Mouse (Mus musculus): Measurements from ENCODE around the gene Pdxp.

Gene Pdxp

DNA sequence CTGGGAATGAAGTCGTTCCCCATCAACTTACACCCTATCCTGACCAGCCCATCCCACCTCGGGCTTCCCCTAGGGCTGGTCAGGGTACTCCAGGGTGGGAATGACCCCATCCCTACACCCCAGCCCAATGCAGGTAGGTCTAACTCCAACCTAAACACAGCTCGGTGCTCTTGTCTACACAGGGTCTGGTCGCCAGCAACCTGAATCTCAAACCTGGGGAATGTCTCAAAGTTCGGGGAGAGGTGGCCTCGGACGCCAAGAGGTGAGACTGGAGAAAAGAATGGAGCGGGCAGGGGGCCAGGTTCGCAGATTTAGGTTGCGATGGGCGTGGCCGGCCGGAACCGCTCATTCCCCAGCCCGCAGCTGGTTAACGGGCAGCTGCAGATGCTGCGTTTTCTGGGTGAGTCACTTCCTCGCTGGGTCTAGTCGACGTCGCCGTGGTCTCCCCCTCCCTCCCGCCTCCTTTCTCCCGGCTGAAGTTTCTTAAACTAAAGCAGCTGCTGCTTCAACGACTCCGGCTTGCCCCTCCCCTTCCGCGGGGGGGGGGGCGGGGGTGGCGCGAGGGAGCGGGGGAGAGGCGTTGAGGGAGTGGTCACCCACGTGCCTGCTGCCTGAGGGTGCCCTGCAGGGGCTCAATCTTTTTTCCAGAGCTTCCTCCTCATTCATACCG lies 14.2 kb downstream of the Pdxp start:
- no peak for DNase-seq (ENCODE audit: low spot score in 2 of 2)

DNA sequence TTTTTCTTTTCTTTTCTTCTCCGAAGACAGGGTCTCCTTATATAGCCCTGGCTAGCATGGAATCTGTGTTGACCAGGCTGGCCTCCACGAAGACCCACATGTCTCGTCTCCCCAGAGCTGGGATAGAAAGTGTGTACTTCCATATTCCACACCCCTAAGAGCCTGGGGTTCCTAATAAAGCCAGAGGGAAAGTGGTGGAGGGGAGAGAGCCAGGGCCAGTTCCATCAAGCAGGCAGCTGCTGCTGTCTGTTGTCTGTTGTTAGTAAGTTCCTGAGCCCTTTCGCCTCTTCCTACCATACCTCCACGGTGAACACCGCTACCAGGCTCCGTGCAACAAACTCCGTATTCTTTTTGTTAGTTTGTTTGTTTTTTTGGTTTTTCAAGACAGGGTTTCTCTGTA lies 14.8 kb downstream of the Pdxp start:
- no peak for DNase-seq (ENCODE audit: low spot score in 2 of 2)

DNA sequence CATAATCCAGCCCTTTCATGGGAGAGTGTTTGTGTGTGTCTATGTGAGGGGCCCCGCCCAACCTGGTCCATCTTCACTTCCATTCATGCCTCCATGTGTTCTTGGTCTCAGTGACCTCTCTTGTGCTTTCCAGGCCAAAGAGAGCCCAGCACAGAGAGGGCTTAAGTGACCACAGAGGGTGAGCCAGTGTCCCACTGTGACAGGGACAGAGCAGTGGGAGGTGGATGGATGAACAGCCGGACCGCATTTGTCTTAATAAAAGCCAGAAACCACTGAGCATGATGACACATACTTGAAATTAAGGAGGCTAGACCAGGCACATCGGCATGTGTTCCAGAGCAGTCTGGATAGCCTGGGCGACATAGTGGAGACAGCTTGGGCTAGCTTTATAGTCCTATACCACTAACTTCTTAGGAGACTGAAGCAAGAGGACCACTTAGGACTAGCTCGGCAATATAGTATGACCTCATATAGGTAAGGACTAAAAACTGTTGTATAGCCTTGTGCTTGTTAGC lies 16.5 kb downstream of the Pdxp start:
- no peak for DNase-seq (ENCODE audit: low spot score in 2 of 2)

DNA sequence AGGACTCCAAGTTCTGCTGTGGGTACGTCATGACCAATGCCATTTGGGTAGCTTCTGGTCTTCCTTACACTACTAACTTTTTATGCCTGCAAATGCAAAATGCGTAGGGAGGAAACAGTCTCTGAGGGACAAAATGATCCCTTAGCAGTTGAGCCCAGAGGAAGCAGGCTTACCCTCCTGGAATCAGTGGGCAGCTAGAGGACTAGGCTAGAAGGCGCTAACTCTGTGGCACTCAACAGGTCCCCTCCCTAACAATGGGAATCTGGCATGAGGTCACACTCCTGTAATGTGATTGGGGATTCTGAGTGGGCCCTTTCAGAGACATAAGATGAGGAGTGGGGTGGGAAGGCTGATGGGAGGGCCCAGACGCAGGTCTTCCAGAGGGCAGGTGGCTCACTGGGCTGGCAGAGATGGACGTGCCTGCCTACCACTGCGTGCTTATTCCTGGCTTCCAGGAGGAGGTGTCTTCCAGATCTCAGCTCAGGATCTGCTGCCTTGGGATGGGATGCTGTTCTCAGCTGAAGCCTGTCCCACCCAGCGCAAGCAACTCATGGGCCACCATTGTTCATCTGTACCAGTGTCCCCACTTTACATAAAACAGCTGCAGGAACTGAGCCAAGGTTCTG lies 17.2 kb downstream of the Pdxp start:
- no peak for DNase-seq (ENCODE audit: low spot score in 2 of 2)

DNA sequence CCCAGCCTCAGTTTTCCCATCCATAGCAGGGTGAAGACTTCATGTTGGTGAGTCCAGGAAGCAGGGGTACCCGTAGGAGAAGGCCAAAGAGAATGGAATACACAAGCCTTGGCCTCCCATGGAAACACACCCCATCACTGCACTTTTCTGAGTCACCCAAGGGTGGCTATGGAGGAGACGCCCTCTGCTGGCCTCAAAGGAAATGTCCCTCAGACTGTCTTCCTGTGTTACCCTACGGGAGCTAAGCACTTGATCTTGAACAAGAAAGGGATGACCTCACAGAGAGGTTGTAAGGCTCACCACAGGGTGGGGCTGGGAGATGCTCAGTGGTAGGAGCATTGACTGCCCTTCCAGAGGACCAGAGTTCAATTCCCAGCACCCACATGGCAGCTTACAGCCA lies 17.9 kb downstream of the Pdxp start:
- DNase-seq (ENCODE audit: low spot score in 2 of 2) = no peak

DNA sequence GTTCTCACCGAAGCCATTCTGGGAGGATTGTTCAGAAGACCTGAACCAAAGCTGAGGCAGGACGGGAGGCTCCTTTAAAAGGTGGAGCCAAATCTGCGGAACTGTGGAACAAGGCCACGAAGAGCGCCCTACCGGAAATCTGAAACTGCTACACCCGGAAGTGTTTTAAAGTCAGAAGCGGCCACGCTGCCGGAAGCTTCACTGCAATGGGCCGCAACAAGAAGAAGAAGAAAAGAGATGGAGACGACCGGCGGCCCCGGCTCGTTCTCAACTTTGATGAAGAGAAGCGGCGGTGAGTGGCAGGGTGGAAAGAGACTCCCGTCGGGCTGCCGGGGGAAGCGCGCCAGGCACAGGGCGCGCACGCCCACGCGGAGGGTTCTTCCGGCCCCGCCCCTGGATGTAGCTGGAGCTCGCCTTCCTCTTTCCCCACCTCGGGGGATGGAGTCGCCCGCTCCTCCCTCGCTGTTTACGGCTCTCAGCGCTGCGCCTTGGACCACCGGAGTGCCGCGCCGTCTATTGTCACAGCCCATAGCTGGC lies 21.1 kb downstream of the Pdxp start, which contains the start of gene Nol12:
Gene Nol12 (plus strand): TSS at position 150 of the 537 bp plus-strand sequence.
- peak; percentile 61 to 83 for DNase-seq (ENCODE audit: low spot score in 2 of 2)

DNA sequence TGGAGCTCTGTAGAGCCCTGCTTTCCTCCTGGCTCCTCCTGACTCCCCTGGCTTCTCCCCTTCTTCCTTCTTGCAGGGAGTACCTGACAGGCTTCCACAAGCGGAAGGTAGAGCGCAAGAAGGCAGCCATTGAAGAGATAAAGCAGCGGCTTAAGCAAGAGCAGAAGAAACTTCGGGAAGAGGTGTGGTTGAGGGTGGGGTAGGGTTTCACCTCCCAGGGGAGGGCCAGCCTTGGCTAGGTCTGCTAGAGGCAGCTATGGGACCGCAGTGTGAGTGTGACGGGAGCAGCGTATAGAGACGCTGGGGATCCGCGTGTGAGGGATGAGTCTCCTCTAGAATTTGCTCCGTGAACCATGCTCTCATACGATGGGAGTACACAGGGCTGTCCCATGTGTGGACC lies 22.7 kb downstream of the Pdxp start:
- no peak for DNase-seq (ENCODE audit: low spot score in 2 of 2)

DNA sequence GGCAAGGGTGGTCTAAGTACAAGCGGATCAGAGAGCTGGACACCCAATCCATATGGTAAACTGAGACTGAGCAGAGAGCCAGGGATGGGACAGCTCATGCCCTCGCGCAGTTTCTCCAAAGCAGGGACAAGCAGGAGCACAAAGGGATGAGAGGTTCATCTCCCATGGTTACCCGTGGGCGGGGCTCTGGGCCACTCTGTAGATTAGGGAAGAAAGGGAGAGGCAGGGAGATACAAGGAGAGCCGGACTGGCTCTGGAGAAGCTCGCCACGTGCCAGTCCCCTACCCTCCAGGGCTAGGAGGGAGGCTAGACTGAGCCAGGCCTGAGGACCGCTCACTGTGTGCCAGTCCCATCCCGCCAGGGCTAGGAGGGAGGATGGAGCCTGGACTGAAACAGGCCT lies 23.6 kb downstream of the Pdxp start:
- no peak for DNase-seq (ENCODE audit: low spot score in 2 of 2)

DNA sequence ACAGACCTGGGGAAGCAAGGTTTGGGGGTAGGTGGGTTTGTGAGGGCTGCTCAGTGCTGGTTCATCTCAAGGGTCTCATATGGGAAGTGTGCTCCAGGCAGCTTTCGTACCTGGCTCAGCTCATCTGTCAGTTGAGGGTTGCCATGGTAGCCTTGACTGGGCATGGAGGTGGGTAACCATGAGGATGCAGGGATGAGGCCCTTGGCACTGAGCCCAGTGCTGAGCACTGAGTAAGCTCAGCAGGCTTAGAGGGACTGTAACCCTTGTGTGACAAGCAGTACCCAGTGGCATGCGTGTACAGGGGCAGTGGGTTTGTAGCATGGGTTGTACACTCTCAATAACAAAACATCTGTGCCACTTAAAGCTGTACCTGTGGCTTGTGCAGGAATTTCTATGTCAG lies 24.2 kb downstream of the Pdxp start:
- no peak for DNase-seq (ENCODE audit: low spot score in 2 of 2)

DNA sequence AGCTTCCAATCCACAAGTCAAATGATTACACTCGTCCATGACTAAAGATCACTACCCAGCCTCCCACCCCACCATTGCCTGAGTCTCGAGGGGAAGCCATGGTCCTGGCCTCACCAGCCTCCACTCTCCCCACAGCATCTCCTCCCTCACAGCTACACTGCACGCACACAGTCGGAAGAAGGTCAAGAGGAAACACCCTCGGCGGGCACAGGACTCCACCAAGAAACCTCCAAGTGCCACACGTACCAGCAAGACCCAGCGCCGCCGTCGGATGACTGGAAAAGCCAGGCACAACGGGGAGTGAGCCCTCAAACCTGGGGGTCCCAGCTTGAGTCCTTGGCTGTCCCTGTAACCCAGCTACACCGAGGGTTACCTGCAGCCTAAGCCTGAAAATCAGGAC lies 26.6 kb downstream of the Pdxp start:
- no peak for DNase-seq (ENCODE audit: low spot score in 2 of 2)

DNA sequence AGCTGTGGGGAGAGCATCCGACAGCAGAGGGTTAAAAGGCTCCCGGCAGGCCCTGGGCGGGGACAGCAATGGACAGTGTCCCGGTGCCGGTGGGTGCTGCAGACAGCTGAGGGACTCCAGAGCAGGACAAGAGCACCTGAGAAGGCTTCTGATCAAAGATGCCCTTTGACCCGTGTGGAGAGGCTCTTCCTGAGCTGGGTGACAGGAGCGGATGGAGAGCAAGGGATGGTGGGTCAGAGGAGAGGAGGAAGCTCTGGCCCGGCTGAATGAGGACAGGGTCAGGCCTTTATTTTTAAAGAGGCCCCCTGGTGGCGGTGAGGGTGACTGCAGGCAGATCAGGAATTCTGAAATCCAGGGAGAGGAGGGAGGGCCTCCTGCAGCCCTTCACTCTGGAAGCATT lies 28.9 kb downstream of the Pdxp start:
- peak; percentile 81 to 86 for DNase-seq (ENCODE audit: low spot score in 2 of 2)

DNA sequence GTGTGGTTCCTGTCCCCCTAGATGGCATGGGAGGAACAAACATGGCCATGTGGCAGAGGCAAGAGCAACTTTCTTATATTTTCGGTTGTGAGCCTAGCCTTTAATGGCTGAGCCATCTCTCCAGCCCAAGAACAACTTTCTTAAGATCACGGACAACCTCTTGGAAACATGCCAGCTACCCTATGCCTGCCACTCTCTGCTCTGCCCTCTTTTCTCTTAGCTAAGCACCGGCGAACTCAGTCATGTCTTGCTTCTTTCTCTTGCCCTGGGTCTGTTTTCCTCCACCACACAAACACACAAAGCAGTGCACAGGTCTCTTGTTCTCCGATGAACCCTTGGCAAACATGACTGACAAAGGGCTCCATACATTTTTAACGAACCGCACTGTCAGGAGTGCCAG lies 32.5 kb downstream of the Pdxp start:
- DNase-seq (ENCODE audit: low spot score in 2 of 2) = no peak

DNA sequence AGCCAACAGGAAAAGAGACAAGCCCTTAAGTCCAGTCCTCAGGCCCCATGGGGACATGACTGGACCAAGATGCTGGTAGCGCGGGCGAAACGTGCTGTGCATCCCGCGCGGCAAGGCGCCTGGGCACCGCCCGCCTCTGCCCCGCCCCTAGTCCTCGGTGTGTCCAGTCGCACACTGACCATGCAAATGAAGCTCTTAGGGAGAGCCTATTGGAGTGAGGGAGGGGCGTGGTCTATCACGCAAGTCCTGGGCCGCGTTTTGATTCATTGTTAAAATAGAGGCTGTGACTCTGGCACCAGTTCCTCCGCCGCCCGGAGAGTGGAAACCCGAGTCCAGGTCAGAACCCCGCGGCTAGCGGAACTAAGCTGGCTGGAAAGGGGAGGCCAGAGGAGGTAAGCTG lies 33.9 kb downstream of the Pdxp start, which contains the start of gene Triobp:
Gene Triobp (plus strand): TSS at position 68 of the 400 bp plus-strand sequence.
- DNase-seq (ENCODE audit: low spot score in 2 of 2) = peak; percentile 60 to 80

DNA sequence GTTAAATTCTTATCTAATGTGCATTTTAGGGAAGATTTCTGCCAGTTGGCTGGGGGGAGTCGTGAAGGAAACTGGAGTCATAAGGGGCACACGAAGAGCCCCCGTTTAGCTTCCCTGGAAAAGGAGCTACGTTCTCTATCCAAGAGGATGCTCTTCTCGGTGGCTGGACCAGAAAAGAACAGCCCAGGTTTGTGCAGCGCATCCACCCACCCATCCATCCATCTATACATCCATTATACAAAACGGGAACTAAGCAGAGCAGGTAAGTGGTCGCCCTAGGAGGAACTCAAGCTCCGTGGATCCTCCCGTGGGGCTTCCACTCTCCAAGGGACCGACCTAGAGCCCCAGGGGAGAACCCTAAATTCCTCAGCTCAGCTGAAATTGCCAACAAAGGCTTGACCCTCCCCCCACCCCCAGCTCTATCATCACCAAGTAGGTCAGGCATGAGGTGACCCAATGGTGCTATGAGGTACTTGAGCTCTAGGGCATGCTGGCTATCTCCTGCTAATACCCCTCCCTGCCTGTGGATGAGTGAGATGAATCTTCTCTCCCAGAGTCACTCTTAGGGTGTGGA lies 34.5 kb downstream of the Pdxp start:
- DNase-seq (ENCODE audit: low spot score in 2 of 2) = no peak

DNA sequence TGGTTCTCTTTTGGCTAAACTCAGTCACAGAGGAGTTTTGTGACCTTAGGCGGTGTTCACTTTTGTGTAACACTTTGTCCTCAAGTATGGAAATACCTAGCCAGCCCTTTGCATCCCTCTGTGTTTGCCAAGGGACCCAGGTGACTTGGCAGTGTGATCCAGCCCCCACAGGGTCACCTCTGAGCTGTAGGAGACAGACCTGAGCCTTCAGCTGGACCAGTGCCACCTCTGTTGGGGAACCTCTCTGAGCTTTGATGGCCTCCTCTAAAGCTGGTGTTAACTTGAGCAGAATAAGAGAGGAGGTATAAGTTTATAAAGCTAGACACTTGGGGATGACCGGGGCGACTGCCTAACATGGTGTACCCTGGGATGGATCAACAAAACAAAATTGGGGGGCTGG lies 35.2 kb downstream of the Pdxp start:
- DNase-seq (ENCODE audit: low spot score in 2 of 2) = peak in 1 of 2 experiments; percentile 17

DNA sequence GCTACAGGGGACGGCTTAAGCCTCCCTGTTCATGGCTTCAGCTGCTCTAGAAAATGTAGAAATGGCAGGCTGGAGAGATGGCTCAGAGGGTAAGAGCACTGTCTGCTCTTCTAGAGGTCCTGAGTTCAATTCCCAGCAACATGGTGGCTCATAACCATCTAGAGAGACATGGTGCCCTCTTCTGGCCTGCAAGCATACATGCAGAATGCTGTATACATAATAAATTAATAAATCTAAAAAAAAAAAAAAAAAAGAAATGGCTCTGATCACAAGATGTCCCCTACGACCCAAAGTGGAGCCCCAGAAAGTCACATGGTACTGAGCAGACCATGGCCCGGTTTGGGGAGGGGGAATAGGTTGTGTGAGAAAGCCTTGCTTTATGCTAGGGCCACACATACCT lies 41.9 kb downstream of the Pdxp start:
- DNase-seq (ENCODE audit: low spot score in 2 of 2) = no peak

DNA sequence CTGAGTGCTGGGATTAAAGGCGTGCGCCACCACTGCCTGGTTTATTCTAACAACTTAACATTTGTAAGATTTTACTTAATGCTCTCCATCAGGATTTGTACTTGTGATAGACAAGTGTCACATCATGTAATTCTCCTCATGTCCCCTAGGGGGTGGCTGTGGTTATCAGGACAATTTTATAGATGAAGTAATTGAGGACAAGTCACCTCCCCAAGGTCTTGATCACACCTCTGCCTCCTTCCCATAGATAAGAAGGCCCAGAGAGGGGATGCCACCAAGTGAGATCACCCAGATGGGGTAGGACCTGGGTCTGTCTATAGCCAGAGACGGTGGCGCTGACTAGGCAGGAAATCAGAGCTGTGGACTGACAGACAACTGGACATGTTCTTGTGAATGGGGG lies 42.6 kb downstream of the Pdxp start:
- no peak for DNase-seq (ENCODE audit: low spot score in 2 of 2)

DNA sequence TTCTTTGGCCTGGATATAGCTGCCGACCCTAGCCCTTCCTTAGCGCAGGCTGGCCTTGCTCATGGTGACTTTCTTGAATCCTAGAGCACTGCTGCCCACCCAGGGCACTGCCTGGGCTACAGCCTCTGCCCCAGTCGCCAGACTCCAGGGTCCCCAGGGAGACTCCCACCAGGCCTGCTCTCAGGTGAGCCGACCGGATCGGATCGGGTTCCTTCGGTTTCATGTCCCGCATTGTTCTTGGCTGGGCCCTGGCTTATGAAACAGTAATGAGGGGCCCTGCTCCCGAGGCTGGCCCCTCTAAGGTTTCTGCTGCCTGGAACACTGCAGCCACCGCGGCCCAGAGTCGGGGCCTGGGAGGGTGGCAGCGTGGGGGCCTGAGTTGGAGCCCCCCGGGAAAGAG lies 43.3 kb downstream of the Pdxp start:
- DNase-seq (ENCODE audit: low spot score in 2 of 2) = no peak

DNA sequence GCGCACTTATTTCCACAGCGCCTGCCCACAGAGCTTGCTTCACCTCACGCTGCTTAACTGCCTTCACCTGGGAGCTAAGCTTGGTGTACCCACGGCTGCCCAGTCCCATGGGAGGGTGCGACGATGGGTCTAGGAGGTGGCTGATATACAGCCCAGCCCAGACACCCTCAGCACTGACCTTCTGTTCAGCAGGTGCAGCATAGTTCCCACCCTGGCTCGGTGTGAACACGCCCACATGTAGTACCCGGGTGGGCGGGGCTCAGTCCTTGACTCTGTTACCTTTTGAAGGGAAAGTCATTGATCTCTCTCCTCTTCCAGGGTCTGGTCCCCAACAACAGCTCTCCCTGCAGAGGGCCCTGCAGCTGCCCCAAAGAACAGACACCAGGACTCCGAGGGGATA lies 45.8 kb downstream of the Pdxp start:
- no peak for DNase-seq (ENCODE audit: low spot score in 2 of 2)

DNA sequence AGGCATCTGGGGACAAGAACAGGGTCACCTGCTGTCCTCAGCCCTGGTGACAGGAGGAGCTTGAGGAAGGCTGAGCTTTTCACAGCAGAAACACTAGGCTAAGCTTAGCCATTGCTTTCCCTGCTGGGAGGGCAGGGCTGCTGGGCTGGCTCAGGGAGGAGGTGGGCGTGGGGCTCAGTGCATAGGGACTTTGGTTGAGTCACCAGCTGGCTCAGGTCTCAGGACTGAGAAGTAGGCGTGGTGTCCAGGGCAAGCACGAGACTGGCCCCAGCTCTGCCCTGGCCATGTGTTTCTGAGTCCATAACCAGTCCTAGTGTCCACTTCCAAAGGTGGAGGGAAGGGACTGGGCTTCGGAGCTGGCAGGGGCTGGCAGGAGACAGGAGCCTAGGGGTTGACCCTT lies 46.4 kb downstream of the Pdxp start:
- DNase-seq (ENCODE audit: low spot score in 2 of 2) = no peak

DNA sequence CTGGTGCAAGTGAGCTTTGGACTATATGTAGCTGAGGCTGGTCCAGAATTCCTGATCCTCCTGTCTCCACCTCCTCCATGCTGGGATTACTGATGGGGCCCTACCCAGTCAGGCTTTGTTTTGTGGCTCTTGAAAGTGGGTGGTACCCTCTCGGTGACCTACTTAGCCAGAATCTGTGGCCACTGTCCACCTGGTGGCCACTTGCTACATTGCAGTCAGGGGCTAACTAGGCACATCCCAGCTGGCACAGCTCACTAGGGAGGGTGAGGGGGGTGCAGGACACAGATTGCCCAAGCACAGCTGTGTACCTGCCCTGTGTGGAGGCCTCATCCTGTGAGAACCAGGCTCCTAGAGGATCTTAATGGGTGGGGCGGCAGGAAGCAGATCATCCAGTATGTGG lies 49.2 kb downstream of the Pdxp start:
- DNase-seq (ENCODE audit: low spot score in 2 of 2) = peak in 1 of 2 experiments; percentile 74
